Mouse (Mus musculus) erythroblast, embryonic 14.5 days (primary cell): ENCODE measurements around the gene Hivep2.

ENCODE experiments used
- GATA1 ChIP-seq: IDR thresholded peaks from 2 replicates; pipeline ENCODE4 v1.6.1; 2012; ENCODE audit warnings: low read length, inconsistent platforms, mixed read lengths
- TAL1 ChIP-seq: IDR thresholded peaks from 3 replicates; pipeline ENCODE4 v1.6.1; 2012; ENCODE audit warnings: low read length, inconsistent platforms, mixed read lengths

GRCm38 (mm10) chr10:13986539-13986938, 20.7 kb downstream of the Hivep2 start:
- no peak for TF ChIP-seq TAL1
- no peak for TF ChIP-seq GATA1
